Mouse (Mus musculus) megakaryocyte, embryonic 14.5 days (primary cell): Measurements from ENCODE around the gene Eral1.

Experiments
- FLI1 ChIP-seq: IDR thresholded peaks from 2 replicates; pipeline ENCODE4 v1.6.1; 2012; ENCODE audit warnings: low read length, inconsistent platforms, mixed read lengths
- GATA1 ChIP-seq: IDR thresholded peaks from 3 replicates; pipeline ENCODE4 v1.6.1; 2012; ENCODE audit warnings: mixed read lengths, low read length, inconsistent platforms, borderline replicate concordance

GRCm38 (mm10) chr11:78059833-78060757, 20.1 kb downstream of the Eral1 start:
- TF ChIP-seq GATA1, result no peak
- no peak for TF ChIP-seq FLI1
